ENCODE assay signal across 21 mouse cellular contexts in the genomic region with DNA sequence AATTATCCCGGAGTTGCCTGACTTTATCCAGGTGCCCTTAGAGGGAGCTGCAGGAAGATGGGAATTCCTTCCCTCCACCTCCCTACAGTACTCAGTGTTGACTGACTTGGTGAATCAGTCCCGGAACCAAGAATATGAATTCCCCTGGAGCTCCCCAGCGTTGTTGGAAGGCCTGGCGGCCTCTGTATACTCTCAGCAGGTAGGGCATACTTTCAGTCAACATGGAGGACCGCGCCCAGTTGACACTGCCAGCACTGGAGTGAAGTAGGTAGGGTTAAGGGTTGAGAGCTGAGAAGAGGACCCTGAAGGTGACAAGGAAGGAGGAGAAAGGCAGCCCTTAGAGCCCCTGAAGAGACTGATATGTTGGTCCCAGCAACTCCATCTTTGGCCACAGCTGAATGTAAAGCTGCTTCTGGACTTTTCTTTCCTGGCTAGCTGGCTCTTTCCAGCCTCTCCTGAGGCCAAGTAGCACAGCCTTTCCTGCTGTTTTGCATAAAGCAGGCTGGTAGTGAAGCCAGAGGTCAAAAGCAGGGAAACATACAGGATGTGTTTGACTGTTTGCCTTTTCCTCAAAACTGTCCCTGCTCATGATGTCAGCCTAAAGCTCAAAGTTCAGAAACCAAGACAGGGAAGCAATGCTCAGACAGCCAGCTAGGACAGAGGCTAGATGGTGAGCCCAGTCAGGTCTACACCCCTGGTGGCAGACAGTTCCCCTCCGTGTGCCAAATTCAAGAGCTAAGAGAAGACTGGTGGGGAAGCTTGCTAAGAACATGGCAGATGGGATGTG. TPM values are rescaled to one million over a fixed set of nuclear protein-coding genes. Genes with fewer than 3 reads are reported as not detected.
DNase-seq lines count a peak whose midpoint lies in the region; ATAC-seq and TF ChIP-seq lines count a peak whose summit lies in the region.
"Had no signal": no experiment of that assay in that cellular context is flagged by ENCODE, and none has a peak within 500 bp of the region (broad histone marks: within the 10 kb centered on the region; RNA-seq: fewer than 3 reads in every experiment).

No protein-coding gene starts in this region.

- no peak for ATAC-seq in kidney, embryonic 16.5 days (ENCODE audit: low FRiP score, low TSS enrichment)
- peak; percentile 83 for ATAC-seq in intestine, postnatal 0 days
- ATAC-seq in liver, embryonic 12.5 days = peak; percentile 38
- ATAC-seq in stomach, embryonic 15.5 days (ENCODE audit: insufficient read depth, low FRiP score, low read depth) = peak; percentile 86
- ATAC-seq: midbrain, embryonic 13.5 days had no signal

- no peaks in the 10 kb centered on the region for H3K4me1 ChIP-seq in kidney, embryonic 16.5 days (ENCODE audit: insufficient read depth, low read length)
- H3K4me1 ChIP-seq in intestine, postnatal 0 days (replicated peaks; ENCODE audit: control insufficient read depth, insufficient read depth, low read length) = no peaks in the 10 kb centered on the region
- H3K4me1 ChIP-seq in liver, embryonic 12.5 days = peaks cover 6% of the 10 kb centered on the region; the same call in 1 of the 2 replicates
- H3K4me1 ChIP-seq in stomach, embryonic 15.5 days = no peaks in the 10 kb centered on the region

- no peaks in the 10 kb centered on the region for H3K36me3 ChIP-seq in kidney, embryonic 16.5 days (ENCODE audit: insufficient read depth, low read length)
- H3K36me3 ChIP-seq in intestine, postnatal 0 days (ENCODE audit: control insufficient read depth, insufficient read depth) = peaks cover 5% of the 10 kb centered on the region; the same call in 1 of the 2 replicates
- peaks cover 38% of the 10 kb centered on the region for H3K36me3 ChIP-seq in liver, embryonic 12.5 days
- no peaks in the 10 kb centered on the region for H3K36me3 ChIP-seq in stomach, embryonic 15.5 days
- H3K36me3 ChIP-seq: embryonic facial prominence, embryonic 13.5 days; limb, embryonic 13.5 days; midbrain, embryonic 13.5 days had no signal

- no peaks in the 10 kb centered on the region for H3K9me3 ChIP-seq in kidney, embryonic 16.5 days (ENCODE audit: low read length)
- H3K9me3 ChIP-seq in intestine, postnatal 0 days (ENCODE audit: control insufficient read depth) = no peaks in the 10 kb centered on the region
- H3K9me3 ChIP-seq in liver, embryonic 12.5 days (replicated peaks) = no peaks in the 10 kb centered on the region
- no peaks in the 10 kb centered on the region for H3K9me3 ChIP-seq in stomach, embryonic 15.5 days
- H3K9me3 ChIP-seq: embryonic facial prominence, embryonic 13.5 days; hindbrain, embryonic 10.5 days; limb, embryonic 13.5 days; midbrain, embryonic 13.5 days had no signal

- no peak overlapping the region for H3K27ac ChIP-seq in kidney, embryonic 16.5 days (ENCODE audit: low read length)
- H3K27ac ChIP-seq in intestine, postnatal 0 days (ENCODE audit: low read depth, low read length) = peak overlapping the region; percentile 47; the same call in 1 of the 2 replicates
- no peak overlapping the region for H3K27ac ChIP-seq in liver, embryonic 12.5 days
- H3K27ac ChIP-seq in stomach, embryonic 15.5 days = peak overlapping the region; percentile 59
- H3K27ac ChIP-seq: embryonic facial prominence, embryonic 13.5 days; heart, adult 2 months; hindbrain, embryonic 10.5 days; limb, embryonic 13.5 days; macrophage; midbrain, embryonic 13.5 days had no signal

- WGBS in kidney, embryonic 16.5 days = 88% methylated on average over 7 of the region's 7 CpGs
- WGBS in intestine, postnatal 0 days = 75% methylated on average over 7 of the region's 7 CpGs
- WGBS in liver, embryonic 12.5 days (ENCODE audit: insufficient replicate concordance) = 78% methylated on average over 7 of the region's 7 CpGs
- WGBS in stomach, embryonic 15.5 days = 82% methylated on average over 7 of the region's 7 CpGs

- H3K4me2 ChIP-seq in kidney, embryonic 16.5 days (replicated peaks; ENCODE audit: low read depth, low read length) = no peak overlapping the region
- no peak overlapping the region for H3K4me2 ChIP-seq in intestine, postnatal 0 days (replicated peaks; ENCODE audit: low read depth)
- H3K4me2 ChIP-seq in liver, embryonic 12.5 days = no peak overlapping the region
- H3K4me2 ChIP-seq in stomach, embryonic 15.5 days = no peak overlapping the region
- H3K4me2 ChIP-seq: embryonic facial prominence, embryonic 13.5 days; limb, embryonic 13.5 days; midbrain, embryonic 13.5 days had no signal

- no peak overlapping the region for H3K4me3 ChIP-seq in kidney, embryonic 16.5 days (ENCODE audit: low read length)
- no peak overlapping the region for H3K4me3 ChIP-seq in intestine, postnatal 0 days (ENCODE audit: low read depth, low read length)
- no peak overlapping the region for H3K4me3 ChIP-seq in liver, embryonic 12.5 days
- H3K4me3 ChIP-seq in stomach, embryonic 15.5 days (replicated peaks) = no peak overlapping the region
- H3K4me3 ChIP-seq: embryonic facial prominence, embryonic 13.5 days; heart, adult 2 months; hindbrain, embryonic 10.5 days; limb, embryonic 13.5 days; midbrain, embryonic 13.5 days had no signal

- H3K9ac ChIP-seq in kidney, embryonic 16.5 days (replicated peaks; ENCODE audit: low read length) = no peak overlapping the region
- H3K9ac ChIP-seq in intestine, postnatal 0 days (ENCODE audit: low read depth, low read length) = no peak overlapping the region
- no peak overlapping the region for H3K9ac ChIP-seq in liver, embryonic 12.5 days
- no peak overlapping the region for H3K9ac ChIP-seq in stomach, embryonic 15.5 days
- H3K9ac ChIP-seq: embryonic facial prominence, embryonic 13.5 days; limb, embryonic 13.5 days; midbrain, embryonic 13.5 days had no signal

- intact Hi-C loops in left cerebral cortex, postnatal 25 days (cut with DNase I) = no loop called here

- peak; percentile 61 for DNase-seq in kidney, adult 9 months
- no peak for DNase-seq in layer of hippocampus, postnatal 36 days
- DNase-seq in frontal cortex, postnatal 25 days (ENCODE audit: low spot score in 2 of 2) = no peak
- no peak for DNase-seq in left cerebral cortex, postnatal 25 days (ENCODE audit: low spot score in 2 of 2)
- DNase-seq: cerebellum, adult 8-10 months; gastrocnemius, postnatal 10 days; heart, adult 2 months; thymus, adult 2 months had no signal

- no peaks in the 10 kb centered on the region for H3K27me3 ChIP-seq in kidney, embryonic 16.5 days (ENCODE audit: insufficient read depth, low read length)
- H3K27me3 ChIP-seq in intestine, postnatal 0 days (replicated peaks; ENCODE audit: control insufficient read depth, insufficient read depth, low read length) = no peaks in the 10 kb centered on the region
- H3K27me3 ChIP-seq in liver, embryonic 12.5 days (replicated peaks) = no peaks in the 10 kb centered on the region
- H3K27me3 ChIP-seq in stomach, embryonic 15.5 days (replicated peaks) = no peaks in the 10 kb centered on the region
- H3K27me3 ChIP-seq: embryonic facial prominence, embryonic 13.5 days; limb, embryonic 13.5 days; midbrain, embryonic 13.5 days had no signal

- peak; percentile 40; the same call in 1 of the 2 replicates for TF ChIP-seq CTCF in intestine, postnatal 0 days (IDR thresholded peaks at IDR 0.05; ENCODE audit: low read depth)

RNA-seq across cellular contexts. Expression of gene Duox2, which starts 31.6 kb away (rescaled TPM):
- polyA plus RNA-seq in kidney, embryonic 16.5 days (2015; fragmentation: Nextera tagmentation; extraction: Ambion mirVana) = 0.06 TPM in 2 replicates
- 0.17 and 0.38 TPM in 2 replicates for polyA plus RNA-seq in intestine, postnatal 0 days (2015; fragmentation: Nextera tagmentation; extraction: Ambion mirVana)
- polyA plus RNA-seq in liver, embryonic 12.5 days (2016; fragmentation: Nextera tagmentation; extraction: Ambion mirVana) = not detected in 2 replicates
- 0.15 and 0.35 TPM in 2 replicates for polyA plus RNA-seq in stomach, embryonic 15.5 days (2015; fragmentation: Nextera tagmentation; extraction: Ambion mirVana)
- under 1 TPM in 1 of 2 experiments, not detected in 1; 0.05 TPM for total RNA-seq in layer of hippocampus, postnatal 36 days (2021)
- total RNA-seq in left cerebral cortex, postnatal 25 days (2021) = under 1 TPM in 1 of 2 experiments, not detected in 1; 0.07 TPM
- polyA plus RNA-seq: hindbrain, embryonic 10.5 days; macrophage; neural tube, embryonic 14.5 days had no signal

RNA-seq across cellular contexts. Expression of gene Sord, which starts 32.1 kb away (rescaled TPM):
- 62.2 and 62.4 TPM in 2 replicates for polyA plus RNA-seq in kidney, embryonic 16.5 days (2015; fragmentation: Nextera tagmentation; extraction: Ambion mirVana)
- 136 and 172 TPM in 2 replicates for polyA plus RNA-seq in intestine, postnatal 0 days (2015; fragmentation: Nextera tagmentation; extraction: Ambion mirVana)
- polyA plus RNA-seq in liver, embryonic 12.5 days (2016; fragmentation: Nextera tagmentation; extraction: Ambion mirVana) = 159 and 163 TPM in 2 replicates
- 33.8 and 49.9 TPM in 2 replicates for polyA plus RNA-seq in stomach, embryonic 15.5 days (2015; fragmentation: Nextera tagmentation; extraction: Ambion mirVana)
- total RNA-seq in layer of hippocampus, postnatal 36 days (2021) = 10 to 100 TPM; 15.9 to 18.5 TPM
- total RNA-seq in left cerebral cortex, postnatal 25 days (2021) = 10 to 100 TPM; 14.8 to 14.9 TPM

RNA-seq across cellular contexts. Expression of gene Duoxa2, which starts 32.1 kb away (rescaled TPM):
- polyA plus RNA-seq in kidney, embryonic 16.5 days (2015; fragmentation: Nextera tagmentation; extraction: Ambion mirVana) = not detected in 2 replicates
- polyA plus RNA-seq in intestine, postnatal 0 days (2015; fragmentation: Nextera tagmentation; extraction: Ambion mirVana) = 0.83 and 1.5 TPM in 2 replicates
- polyA plus RNA-seq in liver, embryonic 12.5 days (2016; fragmentation: Nextera tagmentation; extraction: Ambion mirVana) = not detected in 2 replicates
- polyA plus RNA-seq in stomach, embryonic 15.5 days (2015; fragmentation: Nextera tagmentation; extraction: Ambion mirVana) = 0.59 and 0.87 TPM in 2 replicates
- not detected for total RNA-seq in layer of hippocampus, postnatal 36 days (2021)
- not detected for total RNA-seq in left cerebral cortex, postnatal 25 days (2021)
- total RNA-seq: gastrocnemius, postnatal 10 days had no signal
- polyA plus RNA-seq: C2C12; cortical plate, adult 2 months; embryonic facial prominence, embryonic 13.5 days; heart, embryonic 16.5 days; hindbrain, embryonic 10.5 days; macrophage; midbrain, embryonic 13.5 days had no signal

RNA-seq across cellular contexts. Expression of gene Duoxa1, which starts 46.9 kb away (rescaled TPM):
- polyA plus RNA-seq in kidney, embryonic 16.5 days (2015; fragmentation: Nextera tagmentation; extraction: Ambion mirVana) = 0.15 TPM in 1 of 2 replicates, not detected in the other
- not detected in 2 replicates for polyA plus RNA-seq in intestine, postnatal 0 days (2015; fragmentation: Nextera tagmentation; extraction: Ambion mirVana)
- polyA plus RNA-seq in liver, embryonic 12.5 days (2016; fragmentation: Nextera tagmentation; extraction: Ambion mirVana) = not detected in 2 replicates
- polyA plus RNA-seq in stomach, embryonic 15.5 days (2015; fragmentation: Nextera tagmentation; extraction: Ambion mirVana) = 3.1 and 6.1 TPM in 2 replicates
- total RNA-seq in layer of hippocampus, postnatal 36 days (2021) = not detected
- not detected for total RNA-seq in left cerebral cortex, postnatal 25 days (2021)
- polyA plus RNA-seq: hindbrain, embryonic 10.5 days; macrophage; neural tube, embryonic 14.5 days had no signal

RNA-seq across cellular contexts. Expression of gene Duox1, which starts 48.9 kb away (rescaled TPM):
- polyA plus RNA-seq in kidney, embryonic 16.5 days (2015; fragmentation: Nextera tagmentation; extraction: Ambion mirVana) = 0.05 TPM in 1 of 2 replicates, not detected in the other
- 0.07 TPM in 1 of 2 replicates, not detected in the other for polyA plus RNA-seq in intestine, postnatal 0 days (2015; fragmentation: Nextera tagmentation; extraction: Ambion mirVana)
- polyA plus RNA-seq in liver, embryonic 12.5 days (2016; fragmentation: Nextera tagmentation; extraction: Ambion mirVana) = not detected in 2 replicates
- 1.0 and 2.0 TPM in 2 replicates for polyA plus RNA-seq in stomach, embryonic 15.5 days (2015; fragmentation: Nextera tagmentation; extraction: Ambion mirVana)
- total RNA-seq in layer of hippocampus, postnatal 36 days (2021) = not detected
- total RNA-seq in left cerebral cortex, postnatal 25 days (2021) = under 1 TPM in 1 of 2 experiments, not detected in 1; 0.07 TPM
- polyA plus RNA-seq: cortical plate, adult 2 months; macrophage had no signal

Comparison
In these comparisons a context has a peak if more than half of its experiments do, and no peak if none do; other contexts are left out.
1. H3K27ac ChIP-seq: peak in intestine, postnatal 0 days (single experiment) and stomach, embryonic 15.5 days (single experiment); none in kidney, embryonic 16.5 days (single experiment) and liver, embryonic 12.5 days (single experiment).